Mouse (Mus musculus) heart, embryonic 16.5 days (tissue): Measurements from ENCODE around the gene Prn. TPM values are rescaled to one million over a fixed set of nuclear protein-coding genes. Genes with fewer than 3 reads are reported as not detected.
A peak's percentile ranks its signal among the peaks of the same experiment; 100 is the strongest.

ENCODE experiments used
- ATAC-seq: fragments of 200-750 bp; cut with Nextera tagmentation; replicated peaks from 2 replicates; pipeline ENCODE4 v1.8.0; 2017; ENCODE audit warnings: moderate number of reproducible peaks; ENCODE audit not compliant: insufficient read depth, low FRiP score; ENCODE audit errors: extremely low read depth
- H3K27ac ChIP-seq: fragments of 300-500 bp; sonication (generic); 2 replicates; pipeline ENCODE4 v1.5.1; 2014; ENCODE audit warnings: mild to moderate bottlenecking, low read length, control low read depth, moderate library complexity
- H3K27me3 ChIP-seq: fragments of 300-500 bp; sonication (generic); 2 replicates; pipeline ENCODE4 v1.6.1; 2014; ENCODE audit warnings: low read length, mixed read lengths; ENCODE audit not compliant: control insufficient read depth, insufficient read depth
- H3K36me3 ChIP-seq: fragments of 300-500 bp; sonication (generic); 2 replicates; pipeline ENCODE4 v1.6.1; 2014; ENCODE audit not compliant: control insufficient read depth, insufficient read depth
- H3K4me1 ChIP-seq: fragments of 300-500 bp; sonication (generic); 2 replicates; pipeline ENCODE4 v1.6.1; 2014; ENCODE audit warnings: low read length, mixed read lengths; ENCODE audit not compliant: control insufficient read depth, insufficient read depth
- H3K4me2 ChIP-seq: fragments of 300-500 bp; sonication (generic); 2 replicates; pipeline ENCODE4 v1.6.1; 2014; ENCODE audit warnings: low read depth, mild to moderate bottlenecking, control low read depth, low read length
- H3K4me3 ChIP-seq: fragments of 300-500 bp; sonication (generic); 2 replicates; pipeline ENCODE4 v1.5.1; 2014; ENCODE audit warnings: mild to moderate bottlenecking, control low read depth, low read length
- H3K9ac ChIP-seq: fragments of 300-500 bp; sonication (generic); 2 replicates; pipeline ENCODE4 v1.6.1; 2014; ENCODE audit warnings: low read length, control low read depth
- H3K9me3 ChIP-seq: fragments of 300-500 bp; sonication (generic); replicated peaks from 2 replicates; pipeline ENCODE4 v1.6.1; 2016; ENCODE audit warnings: low read length; ENCODE audit not compliant: control insufficient read depth
- whole genome bisulfite sequencing: fragments of 180-500 bp; shearing (Covaris S2); extraction: QIAGEN DNeasy Blood & Tissue Kit; methylation state at CpG from one replicate; pipeline ENCODE4 v1.1.7; 2014; 5-methylcytosine and 5-hydroxymethylcytosine counted together
- polyA plus RNA-seq: library from polyadenylated mRNA; unstranded; fragments of >200 nt; fragmentation: Nextera tagmentation; extraction: Ambion mirVana; gene quantifications from 2 replicates; pipeline ENCODE4 v1.2.1, GENCODE M21; 2015

Gene Prn
- polyA plus RNA-seq, 1 experiment from 2014 or later = not detected

DNA sequence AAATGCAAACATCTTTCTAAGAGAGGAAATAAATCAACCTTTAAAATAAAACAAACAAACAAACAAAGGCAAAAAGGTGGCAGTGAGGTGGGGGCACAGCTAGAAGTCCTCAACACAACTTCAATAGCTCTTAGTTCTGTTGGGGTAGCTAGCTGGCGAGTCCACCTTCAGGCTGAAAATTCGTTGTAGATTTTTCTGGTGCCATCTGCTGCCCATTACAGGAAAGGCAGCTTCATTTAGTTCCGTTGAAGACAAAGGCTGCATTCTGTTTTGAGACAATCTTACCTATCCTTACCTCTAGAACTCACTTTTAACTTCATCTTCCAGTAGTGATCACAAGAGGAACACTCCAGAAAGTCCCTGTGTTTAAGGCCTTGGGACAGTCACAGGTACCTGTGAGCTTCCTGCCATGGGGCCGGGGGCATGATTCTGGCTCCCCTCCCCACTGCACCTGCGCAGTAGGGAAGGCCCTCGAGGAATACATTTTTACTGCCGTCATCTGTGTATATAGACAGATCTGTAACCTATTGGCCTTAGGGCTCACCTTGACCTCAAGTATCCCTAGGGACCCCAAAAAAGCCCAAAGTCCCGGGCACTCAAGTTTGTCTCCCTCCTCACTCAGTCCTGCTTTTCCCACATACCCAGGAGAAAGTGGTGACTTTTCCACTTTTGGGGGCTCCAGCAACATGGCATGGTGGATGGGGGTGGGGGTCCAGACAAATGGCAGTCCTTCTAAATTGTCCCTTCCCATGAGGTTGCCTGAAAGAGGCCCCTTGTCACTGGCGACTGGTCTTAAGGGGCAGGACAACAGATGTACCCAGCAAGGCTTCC lies 40.2 kb downstream of the Prn start:
- Histone ChIP-seq H3K36me3 (no peaks in the 10 kb centered on the region), H3K9me3 (no peaks in the 10 kb centered on the region), H3K9ac (no peak overlapping the region), H3K27me3 (no peaks in the 10 kb centered on the region), H3K4me3 (no peak overlapping the region), H3K4me2 (no peak overlapping the region), H3K27ac (no peak overlapping the region), H3K4me1 (peaks cover 12% of the 10 kb centered on the region; the same call in 1 of the 2 replicates)
- 45% methylated on average over 9 of the region's 9 CpGs for whole genome bisulfite sequencing
- ATAC-seq = no peak

DNA sequence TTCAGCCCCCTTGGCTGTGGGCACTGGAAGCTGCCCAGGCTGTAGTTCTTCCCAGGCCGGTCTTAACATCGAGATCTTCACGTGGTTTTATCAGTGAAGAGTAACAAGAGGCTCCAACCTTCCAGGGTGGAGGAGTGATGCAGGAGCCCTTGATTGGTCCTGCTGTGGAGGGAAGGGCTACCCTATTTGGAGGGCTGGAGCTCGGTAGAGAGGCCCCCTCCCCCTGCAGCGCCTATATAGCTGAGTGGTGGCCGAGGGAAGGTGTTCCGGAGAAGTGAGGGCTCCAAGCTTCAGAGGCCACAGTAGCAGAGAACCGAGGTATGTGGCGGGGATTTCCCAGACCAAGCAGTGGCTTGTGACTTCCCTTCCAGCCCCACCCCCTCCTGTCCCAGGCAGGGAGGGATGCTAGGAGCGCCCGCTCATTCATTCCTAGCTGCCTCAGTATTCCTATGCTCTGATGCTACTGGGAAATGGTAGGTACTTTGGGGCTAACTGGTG lies 40.9 kb downstream of the Prn start, which contains the start of gene Prnd:
Prnd (plus strand) TSS at position 264 of the 498 bp plus-strand sequence.
- Histone ChIP-seq H3K4me2 (peak within 1 kb of the TSS; percentile 16; the same call in 1 of the 2 replicates), H3K36me3 (no peaks in the 10 kb centered on the region), H3K9ac (no peak within 1 kb of the TSS), H3K4me1 (peaks cover 12% of the 10 kb centered on the region; the same call in 1 of the 2 replicates), H3K9me3 (no peaks in the 10 kb centered on the region), H3K4me3 (peak within 1 kb of the TSS; percentile 14), H3K27ac (no peak within 1 kb of the TSS), H3K27me3 (no peaks in the 10 kb centered on the region)
- ATAC-seq = no peak; the same call in 1 of the 2 replicates
- 9% methylated on average over 11 of the region's 11 CpGs for WGBS

- Histone ChIP-seq H3K4me3 (no peak overlapping the region), H3K4me1 (peaks cover 12% of the 10 kb centered on the region; the same call in 1 of the 2 replicates), H3K27me3 (no peaks in the 10 kb centered on the region), H3K27ac (no peak overlapping the region), H3K9me3 (no peaks in the 10 kb centered on the region), H3K4me2 (no peak overlapping the region), H3K36me3 (no peaks in the 10 kb centered on the region), H3K9ac (no peak overlapping the region)
- WGBS = 55% methylated on average over 2 of the region's 2 CpGs
- ATAC-seq = no peak
Observed at GRCm38 (mm10) chr2:131952456-131952855, 42.7 kb downstream of the Prn start.

GRCm38 (mm10) chr2:131952961-131953538 lies 43.3 kb downstream of the Prn start:
- no peaks in the 10 kb centered on the region for H3K9me3 ChIP-seq
- H3K4me2 ChIP-seq = peak overlapping the region; percentile 66
- no peaks in the 10 kb centered on the region for H3K27me3 ChIP-seq
- peaks cover 12% of the 10 kb centered on the region; the same call in 1 of the 2 replicates for H3K4me1 ChIP-seq
- H3K9ac ChIP-seq = no peak overlapping the region; the same call in 1 of the 2 replicates
- 15% methylated on average over 29 of the region's 29 CpGs for WGBS
- no peaks in the 10 kb centered on the region for H3K36me3 ChIP-seq
- ATAC-seq = no peak
- H3K27ac ChIP-seq = no peak overlapping the region
- peak overlapping the region; percentile 43 for H3K4me3 ChIP-seq

- peak overlapping the region; percentile 66 for H3K4me2 ChIP-seq
- H3K9ac ChIP-seq = no peak overlapping the region
- peak overlapping the region; percentile 43 for H3K4me3 ChIP-seq
- WGBS = 86% methylated on average over 4 of the region's 4 CpGs
- no peaks in the 10 kb centered on the region for H3K36me3 ChIP-seq
- no peak overlapping the region for H3K27ac ChIP-seq
- peaks cover 12% of the 10 kb centered on the region; the same call in 1 of the 2 replicates for H3K4me1 ChIP-seq
- ATAC-seq = no peak
- no peaks in the 10 kb centered on the region for H3K9me3 ChIP-seq
- H3K27me3 ChIP-seq = no peaks in the 10 kb centered on the region
Observed at GRCm38 (mm10) chr2:131953711-131954110, 44.0 kb downstream of the Prn start.

DNA sequence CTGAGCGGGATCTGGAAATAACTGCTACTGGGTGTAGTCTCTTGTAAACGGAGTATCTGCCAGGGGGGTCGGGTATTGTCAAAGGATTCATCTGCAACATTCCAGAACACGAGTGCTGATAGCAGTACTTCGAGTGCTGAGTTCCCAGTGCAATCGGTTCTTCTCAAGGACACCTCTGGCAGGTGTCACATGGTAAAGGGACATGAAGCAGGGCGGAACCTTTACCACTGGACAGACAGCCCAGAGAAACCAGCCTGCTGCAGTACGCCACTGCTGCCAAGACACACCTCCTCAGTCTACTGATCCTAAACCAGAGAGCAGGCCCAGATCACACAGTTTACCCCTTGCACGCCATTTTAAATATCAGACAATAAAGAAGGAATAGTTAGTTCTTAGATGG lies 45.1 kb downstream of the Prn start:
- Histone ChIP-seq H3K27me3 (no peaks in the 10 kb centered on the region), H3K4me2 (peak overlapping the region; percentile 78), H3K4me1 (peaks cover 12% of the 10 kb centered on the region; the same call in 1 of the 2 replicates), H3K27ac (peak overlapping the region; percentile 33), H3K4me3 (peak overlapping the region; percentile 52), H3K9ac (no peak overlapping the region), H3K36me3 (no peaks in the 10 kb centered on the region), H3K9me3 (no peaks in the 10 kb centered on the region)
- WGBS = 28% methylated on average over 9 of the region's 9 CpGs
- peak; percentile 63 for ATAC-seq

GRCm38 (mm10) chr2:131955264-131955663 lies 45.5 kb downstream of the Prn start:
- 2% methylated on average over 17 of the region's 17 CpGs for WGBS
- H3K27me3 ChIP-seq = no peaks in the 10 kb centered on the region
- H3K9ac ChIP-seq = peak overlapping the region; percentile 35; the same call in 1 of the 2 replicates
- no peaks in the 10 kb centered on the region for H3K9me3 ChIP-seq
- H3K36me3 ChIP-seq = no peaks in the 10 kb centered on the region
- peak overlapping the region; percentile 33 for H3K27ac ChIP-seq
- peak overlapping the region; percentile 52 for H3K4me3 ChIP-seq
- peak overlapping the region; percentile 78 for H3K4me2 ChIP-seq
- ATAC-seq = peak; percentile 61
- H3K4me1 ChIP-seq = peaks cover 12% of the 10 kb centered on the region; the same call in 1 of the 2 replicates

DNA sequence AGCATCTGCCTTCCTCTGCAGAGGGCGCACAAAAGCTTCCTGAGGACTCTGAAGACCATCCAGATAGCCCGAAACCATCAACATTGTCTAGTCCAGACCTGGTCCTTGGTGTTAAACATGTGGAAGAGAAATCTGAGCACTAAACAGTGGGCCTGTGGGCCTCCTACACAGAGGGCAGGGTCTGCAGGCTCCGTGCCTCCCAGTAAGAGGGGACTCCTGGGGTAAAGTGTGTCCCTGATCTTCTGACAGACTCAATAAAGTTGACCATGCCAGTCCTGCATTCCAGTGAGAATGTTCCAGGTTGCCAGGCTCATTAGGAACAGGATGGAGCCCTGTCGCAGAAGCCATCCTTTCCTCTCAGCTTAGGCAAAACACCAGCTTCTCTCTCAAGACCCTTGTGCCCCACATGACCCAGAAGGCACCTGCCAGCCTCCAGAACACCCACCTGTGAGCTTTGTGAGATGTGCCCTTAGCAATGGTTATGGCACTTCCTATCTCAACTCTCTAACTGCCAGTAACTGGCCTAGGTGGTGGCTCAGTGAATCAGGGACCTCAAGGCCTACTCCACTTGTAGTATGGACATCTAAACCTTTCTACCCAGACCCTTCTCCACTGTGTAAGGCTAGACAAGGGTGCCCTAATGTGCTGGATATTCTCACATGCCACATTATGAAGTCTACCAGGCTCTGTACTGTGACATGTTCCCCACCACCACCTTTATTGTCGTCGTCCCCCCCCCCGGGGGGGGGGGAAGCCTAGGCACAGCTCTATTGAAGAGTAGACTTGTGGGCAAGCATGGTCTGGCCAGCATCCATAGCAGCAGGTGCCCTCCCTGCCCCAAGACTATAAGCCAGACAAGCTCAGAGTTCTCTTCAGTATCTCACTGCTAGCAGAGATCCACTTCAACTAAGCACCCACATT lies 46.8 kb downstream of the Prn start:
- Histone ChIP-seq H3K27ac (no peak overlapping the region), H3K9me3 (no peaks in the 10 kb centered on the region), H3K4me1 (peaks cover 8% of the 10 kb centered on the region; the same call in 1 of the 2 replicates), H3K9ac (no peak overlapping the region), H3K4me2 (no peak overlapping the region), H3K36me3 (no peaks in the 10 kb centered on the region), H3K4me3 (no peak overlapping the region), H3K27me3 (no peaks in the 10 kb centered on the region)
- 79% methylated on average over 7 of the region's 7 CpGs for WGBS
- ATAC-seq = no peak
